In the genomic region with DNA sequence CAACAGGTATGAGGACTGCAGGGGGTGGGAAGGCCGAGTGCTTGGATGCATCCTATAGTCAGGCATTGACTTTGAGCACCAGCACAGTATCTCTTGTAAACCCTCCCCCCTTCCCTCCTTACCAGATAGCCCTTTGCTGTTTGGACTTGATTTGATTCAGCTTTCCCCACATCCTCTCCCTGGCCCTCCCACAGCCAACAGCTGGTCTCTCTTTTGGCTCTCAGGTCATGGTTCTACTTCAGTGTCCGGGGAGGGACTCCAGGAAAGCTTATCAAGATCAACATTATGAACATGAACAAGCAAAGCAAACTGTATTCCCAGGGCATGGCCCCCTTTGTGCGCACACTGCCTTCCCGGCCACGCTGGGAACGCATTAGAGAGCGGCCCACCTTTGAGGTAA, we compare ENCODE assay signal across 8 mouse cellular contexts. TPM values are rescaled to one million over a fixed set of nuclear protein-coding genes. Genes with fewer than 3 reads are reported as not detected.
DNase-seq lines count a peak whose midpoint lies in the region; ATAC-seq and TF ChIP-seq lines count a peak whose summit lies in the region.

No protein-coding gene starts in this region.

- no peaks in the 10 kb centered on the region for H3K27me3 ChIP-seq in heart, adult 2 months (ENCODE audit: control insufficient read depth, insufficient read depth, low read length)
- H3K27me3 ChIP-seq in hindbrain, embryonic 10.5 days (ENCODE audit: insufficient read depth, poor library complexity, severe bottlenecking): no peaks in the 10 kb centered on the region
- H3K27me3 ChIP-seq in liver, embryonic 15.5 days: no peaks in the 10 kb centered on the region

- H3K4me3 ChIP-seq in heart, adult 2 months: no peak overlapping the region
- H3K4me3 ChIP-seq in hindbrain, embryonic 10.5 days: peak overlapping the region; percentile 86
- H3K4me3 ChIP-seq in liver, embryonic 15.5 days (replicated peaks): peak overlapping the region; percentile 84

- H3K79me2 ChIP-seq in heart, adult 2 months (replicated peaks; ENCODE audit: control insufficient read depth, insufficient read depth, low read length): no peaks in the 10 kb centered on the region

- H3K27ac ChIP-seq in heart, adult 2 months: no peak overlapping the region
- peak overlapping the region; percentile 99; the same call in 1 of the 2 replicates for H3K27ac ChIP-seq in hindbrain, embryonic 10.5 days
- peak overlapping the region; percentile 93 for H3K27ac ChIP-seq in liver, embryonic 15.5 days (replicated peaks)

- no peaks in the 10 kb centered on the region for H3K4me1 ChIP-seq in heart, adult 2 months (ENCODE audit: control insufficient read depth, insufficient read depth, low read length)
- peaks cover 25% of the 10 kb centered on the region for H3K4me1 ChIP-seq in hindbrain, embryonic 10.5 days (replicated peaks)
- peaks cover 46% of the 10 kb centered on the region for H3K4me1 ChIP-seq in liver, embryonic 15.5 days (replicated peaks)

- peak overlapping the region; percentile 83 for H3K4me2 ChIP-seq in liver, embryonic 15.5 days

- TF ChIP-seq EP300 in heart, adult 2 months (IDR thresholded peaks at IDR 0.05; ENCODE audit: insufficient read depth, low read depth, low read length): no peak

- no peaks in the 10 kb centered on the region for H3K36me3 ChIP-seq in heart, adult 2 months (ENCODE audit: control insufficient read depth, insufficient read depth, low read length)
- H3K36me3 ChIP-seq in hindbrain, embryonic 10.5 days: peaks cover 52% of the 10 kb centered on the region
- peaks cover 39% of the 10 kb centered on the region for H3K36me3 ChIP-seq in liver, embryonic 15.5 days (replicated peaks)

- intact Hi-C loops in heart, adult 2 months (cut with DNase I): loop anchor here (2.0 kb wide), 1 partner anchor 14 kb away; no protein-coding TSS in a partner anchor

- no peak overlapping the region for H3K9ac ChIP-seq in heart, adult 2 months (ENCODE audit: low read depth, low read length)
- no peak overlapping the region for H3K9ac ChIP-seq in liver, embryonic 15.5 days

- no peaks in the 10 kb centered on the region for H3K9me3 ChIP-seq in hindbrain, embryonic 10.5 days
- no peaks in the 10 kb centered on the region for H3K9me3 ChIP-seq in liver, embryonic 15.5 days (replicated peaks)

- ATAC-seq in liver, embryonic 15.5 days (ENCODE audit: insufficient read depth): no peak

- 0 out of 2 replicates have a peak, but pooled peaks have one; percentile 26 for TF ChIP-seq POLR2A in heart, adult 2 months (IDR thresholded peaks at IDR 0.05; ENCODE audit: insufficient read depth, low read depth, low read length)

- TF ChIP-seq CTCF in heart, adult 2 months (IDR thresholded peaks at IDR 0.05): no peak

- 73% methylated on average over 7 of the region's 7 CpGs for WGBS in heart, adult 2 months
- WGBS in hindbrain, embryonic 10.5 days: 83% methylated on average over 7 of the region's 7 CpGs
- 75% methylated on average over 7 of the region's 7 CpGs for WGBS in liver, embryonic 15.5 days (ENCODE audit: insufficient replicate concordance)

- DNase-seq in heart, adult 2 months: no peak
- DNase-seq in heart, adult 11 months: no peak
- peak; percentile 23 for DNase-seq in 3T3-L1 (ENCODE audit: low read depth, low spot score)
- no peak for DNase-seq in hindbrain, embryonic 10.5 days (ENCODE audit: low spot score)
- no peak for DNase-seq in thymus, postnatal 0 days (ENCODE audit: low spot score)
- DNase-seq in frontal cortex, postnatal 14 days (ENCODE audit: low spot score in 2 of 2): no peak
- no peak for DNase-seq in right cerebral cortex, adult 18-20 months

RNA-seq across cellular contexts. Expression of gene Agbl5, which starts 1.9 kb away (rescaled TPM):
- 1 to 10 TPM; 4.3 to 4.8 TPM for total RNA-seq in heart, adult 2 months (2021)
- polyA plus RNA-seq in heart, adult 2 months (2012; rRNA removed): 7.8 and 8.7 TPM in 2 replicates
- polyA plus RNA-seq in hindbrain, embryonic 10.5 days (2016; fragmentation: Nextera tagmentation; extraction: Ambion mirVana): 18.4 and 24.2 TPM in 2 replicates
- polyA plus RNA-seq in liver, embryonic 15.5 days (2015; fragmentation: Nextera tagmentation; extraction: Ambion mirVana): 4.8 and 5.7 TPM in 2 replicates
- 13.3 and 15.9 TPM in 2 replicates for polyA plus RNA-seq in thymus, postnatal 0 days (2015; fragmentation: Nextera tagmentation; extraction: Ambion mirVana)

RNA-seq across cellular contexts. Expression of gene Ost4, which starts 17.2 kb away (rescaled TPM):
- 100 to 1,000 TPM; 160 to 161 TPM for total RNA-seq in heart, adult 2 months (2021)
- polyA plus RNA-seq in heart, adult 2 months (2012; rRNA removed): 191 and 208 TPM in 2 replicates
- 405 and 407 TPM in 2 replicates for polyA plus RNA-seq in hindbrain, embryonic 10.5 days (2016; fragmentation: Nextera tagmentation; extraction: Ambion mirVana)
- 312 and 329 TPM in 2 replicates for polyA plus RNA-seq in liver, embryonic 15.5 days (2015; fragmentation: Nextera tagmentation; extraction: Ambion mirVana)
- 396 and 461 TPM in 2 replicates for polyA plus RNA-seq in thymus, postnatal 0 days (2015; fragmentation: Nextera tagmentation; extraction: Ambion mirVana)

RNA-seq across cellular contexts. Expression of gene Tmem214, which starts 22.6 kb away (rescaled TPM):
- 10 to 100 TPM; 34.7 to 37.5 TPM for total RNA-seq in heart, adult 2 months (2021)
- polyA plus RNA-seq in heart, adult 2 months (2012; rRNA removed): 55.3 and 55.7 TPM in 2 replicates
- polyA plus RNA-seq in hindbrain, embryonic 10.5 days (2016; fragmentation: Nextera tagmentation; extraction: Ambion mirVana): 64.0 and 67.6 TPM in 2 replicates
- polyA plus RNA-seq in liver, embryonic 15.5 days (2015; fragmentation: Nextera tagmentation; extraction: Ambion mirVana): 42.8 and 44.0 TPM in 2 replicates
- polyA plus RNA-seq in thymus, postnatal 0 days (2015; fragmentation: Nextera tagmentation; extraction: Ambion mirVana): 41.7 TPM in 2 replicates

RNA-seq across cellular contexts. Expression of gene Emilin1, which starts 22.8 kb away (rescaled TPM):
- 10 to 100 TPM; 21.2 to 21.3 TPM for total RNA-seq in heart, adult 2 months (2021)
- 30.6 and 31.3 TPM in 2 replicates for polyA plus RNA-seq in heart, adult 2 months (2012; rRNA removed)
- polyA plus RNA-seq in hindbrain, embryonic 10.5 days (2016; fragmentation: Nextera tagmentation; extraction: Ambion mirVana): 85.1 and 87.4 TPM in 2 replicates
- 37.6 and 46.8 TPM in 2 replicates for polyA plus RNA-seq in liver, embryonic 15.5 days (2015; fragmentation: Nextera tagmentation; extraction: Ambion mirVana)
- 47.0 and 47.5 TPM in 2 replicates for polyA plus RNA-seq in thymus, postnatal 0 days (2015; fragmentation: Nextera tagmentation; extraction: Ambion mirVana)

RNA-seq across cellular contexts. Expression of gene Khk, which starts 30.9 kb away (rescaled TPM):
- total RNA-seq in heart, adult 2 months (2021): 10 to 100 TPM; 22.6 to 29.6 TPM
- 31.8 and 40.9 TPM in 2 replicates for polyA plus RNA-seq in heart, adult 2 months (2012; rRNA removed)
- polyA plus RNA-seq in hindbrain, embryonic 10.5 days (2016; fragmentation: Nextera tagmentation; extraction: Ambion mirVana): 7.2 and 8.0 TPM in 2 replicates
- 33.1 and 35.9 TPM in 2 replicates for polyA plus RNA-seq in liver, embryonic 15.5 days (2015; fragmentation: Nextera tagmentation; extraction: Ambion mirVana)
- 31.7 and 32.5 TPM in 2 replicates for polyA plus RNA-seq in thymus, postnatal 0 days (2015; fragmentation: Nextera tagmentation; extraction: Ambion mirVana)
